Mouse (Mus musculus) stomach, postnatal 0 days (tissue): ENCODE data around the gene Ugt1a6a. TPM values are rescaled to one million over a fixed set of nuclear protein-coding genes. Genes with fewer than 3 reads are reported as not detected.

ENCODE experiments used
- ATAC-seq: fragments of 200-750 bp; cut with Nextera tagmentation; 2 replicates; pipeline ENCODE4 v1.8.0; 2017; ENCODE audit not compliant: low FRiP score, low TSS enrichment
- DNase-seq: peaks from one replicate; pipeline ENCODE4 v3.0.0-alpha.2; 2016; ENCODE audit warnings: low spot score
- H3K27ac ChIP-seq: fragments of 300-500 bp; sonication (generic); replicated peaks from 2 replicates; pipeline ENCODE4 v1.5.1; 2014; ENCODE audit warnings: mild to moderate bottlenecking, control low read depth
- H3K27me3 ChIP-seq: fragments of 300-500 bp; sonication (generic); 2 replicates; pipeline ENCODE4 v1.6.1; 2014; ENCODE audit warnings: low read length; ENCODE audit not compliant: control insufficient read depth, insufficient read depth
- H3K36me3 ChIP-seq: fragments of 300-500 bp; sonication (generic); 2 replicates; pipeline ENCODE4 v1.6.1; 2014; ENCODE audit warnings: low read length, mixed read lengths; ENCODE audit not compliant: control insufficient read depth, insufficient read depth
- H3K4me1 ChIP-seq: fragments of 300-500 bp; sonication (generic); replicated peaks from 2 replicates; pipeline ENCODE4 v1.6.1; 2014; ENCODE audit warnings: antibody characterized with exemption; ENCODE audit not compliant: control insufficient read depth, insufficient read depth
- H3K4me2 ChIP-seq: fragments of 300-500 bp; sonication (generic); replicated peaks from 2 replicates; pipeline ENCODE4 v1.6.1; 2014; ENCODE audit warnings: low read depth, mild to moderate bottlenecking, control low read depth, moderate library complexity
- H3K4me3 ChIP-seq: fragments of 300-500 bp; sonication (generic); 2 replicates; pipeline ENCODE4 v1.5.1; 2014; ENCODE audit warnings: low read depth, low read length, control low read depth
- H3K9ac ChIP-seq: fragments of 300-500 bp; sonication (generic); 2 replicates; pipeline ENCODE4 v1.6.1; 2014; ENCODE audit warnings: mild to moderate bottlenecking, low read length, control low read depth, mixed read lengths
- H3K9me3 ChIP-seq: fragments of 300-500 bp; sonication (generic); 2 replicates; pipeline ENCODE4 v1.6.1; 2016; ENCODE audit warnings: low read length; ENCODE audit not compliant: control insufficient read depth
- CTCF ChIP-seq: IDR thresholded peaks from 2 replicates; pipeline ENCODE4 v1.5.1; 2016; ENCODE audit warnings: antibody characterized with exemption, low read depth, mild to moderate bottlenecking, moderate library complexity
- EP300 ChIP-seq: optimal IDR thresholded peaks from 2 replicates; pipeline ENCODE3; 2016; ENCODE audit warnings: antibody characterized with exemption
- WGBS: fragments of 180-500 bp; shearing (Covaris S2); extraction: QIAGEN DNeasy Blood & Tissue Kit; methylation state at CpG from one replicate; pipeline ENCODE4 v1.1.7; 2014; 5-methylcytosine and 5-hydroxymethylcytosine counted together
- polyA plus RNA-seq: library from polyadenylated mRNA; unstranded; fragments of >200 nt; fragmentation: Nextera tagmentation; extraction: Ambion mirVana; gene quantifications from 2 replicates; pipeline ENCODE4 v1.2.1, GENCODE M21; 2015

Ugt1a6a gene
- polyA plus RNA-seq, 1 experiment from 2014 or later, result 56.5 TPM

- H3K9ac ChIP-seq, result peak overlapping the region; percentile 5; the same call in 1 of the 2 replicates
- ATAC-seq (no peak), DNase-seq (no peak)
- no peaks in the 10 kb centered on the region for H3K9me3 ChIP-seq
- WGBS, result 76% methylated on average over 4 of the region's 4 CpGs
- H3K4me2 ChIP-seq, result no peak overlapping the region
- H3K4me3 ChIP-seq, result no peak overlapping the region
- no peak overlapping the region for H3K27ac ChIP-seq
- TF ChIP-seq CTCF (no peak), EP300 (no peak)
- H3K27me3 ChIP-seq, result no peaks in the 10 kb centered on the region
- H3K36me3 ChIP-seq, result peaks cover 98% of the 10 kb centered on the region
- peaks cover 15% of the 10 kb centered on the region for H3K4me1 ChIP-seq
Measured at GRCm38 (mm10) chr1:88264869-88265240, 130.2 kb downstream of the Ugt1a6a start.

- H3K27ac ChIP-seq, result no peak overlapping the region
- no peaks in the 10 kb centered on the region for H3K27me3 ChIP-seq
- H3K4me2 ChIP-seq, result no peak overlapping the region
- peaks cover 89% of the 10 kb centered on the region for H3K36me3 ChIP-seq
- TF ChIP-seq EP300 (no peak), CTCF (no peak)
- 90% methylated on average over 13 of the region's 13 CpGs for WGBS
- H3K9me3 ChIP-seq, result no peaks in the 10 kb centered on the region
- no peak overlapping the region for H3K4me3 ChIP-seq
- DNase-seq (no peak), ATAC-seq (no peak)
- peaks cover 10% of the 10 kb centered on the region for H3K4me1 ChIP-seq
- no peak overlapping the region for H3K9ac ChIP-seq
Measured at GRCm38 (mm10) chr1:88266123-88266522, 131.5 kb downstream of the Ugt1a6a start.

- no peak overlapping the region for H3K4me2 ChIP-seq
- H3K27ac ChIP-seq, result no peak overlapping the region
- no peaks in the 10 kb centered on the region for H3K4me1 ChIP-seq
- 0 out of 2 replicates have a peak overlapping the region, but pooled peaks have one; percentile 2 for H3K9ac ChIP-seq
- WGBS, result 89% methylated on average over 6 of the region's 6 CpGs
- no peaks in the 10 kb centered on the region for H3K27me3 ChIP-seq
- no peaks in the 10 kb centered on the region for H3K9me3 ChIP-seq
- no peak overlapping the region for H3K4me3 ChIP-seq
- TF ChIP-seq EP300, result no peak
- TF ChIP-seq CTCF, result no peak
- DNase-seq (no peak), ATAC-seq (peak; percentile 4)
- H3K36me3 ChIP-seq, result peaks cover 85% of the 10 kb centered on the region
Measured at GRCm38 (mm10) chr1:88267489-88267888, 132.9 kb downstream of the Ugt1a6a start.

GRCm38 (mm10) chr1:88268070-88268469 is 133.5 kb downstream of the Ugt1a6a start:
- H3K27me3 ChIP-seq, result no peaks in the 10 kb centered on the region
- DNase-seq, result no peak
- no peak; the same call in 1 of the 2 replicates for ATAC-seq
- H3K4me3 ChIP-seq, result no peak overlapping the region
- no peak overlapping the region for H3K27ac ChIP-seq
- TF ChIP-seq CTCF (no peak), EP300 (no peak)
- 86% methylated on average over 6 of the region's 6 CpGs for WGBS
- H3K36me3 ChIP-seq, result peaks cover 84% of the 10 kb centered on the region
- no peak overlapping the region for H3K4me2 ChIP-seq
- H3K9me3 ChIP-seq, result no peaks in the 10 kb centered on the region
- H3K9ac ChIP-seq, result no peak overlapping the region
- H3K4me1 ChIP-seq, result no peaks in the 10 kb centered on the region

Other genes with a start within 250 kb of the Ugt1a6a start
- 10.4 and 10.7 TPM in 2 replicates for gene Usp40, start 126.3 kb upstream of the Ugt1a6a start, polyA plus RNA-seq
- gene Ugt1a10, start 79.4 kb upstream of the Ugt1a6a start, polyA plus RNA-seq, result not detected in 2 replicates
- gene Ugt1a9, start 64.0 kb upstream of the Ugt1a6a start, polyA plus RNA-seq, result 0.65 and 1.4 TPM in 2 replicates
- not detected in 2 replicates for gene Ugt1a8, start 47.0 kb upstream of the Ugt1a6a start, polyA plus RNA-seq
- gene Ugt1a7c, start 39.7 kb upstream of the Ugt1a6a start, polyA plus RNA-seq, result 33.9 and 40.4 TPM in 2 replicates
- 5.2 and 6.7 TPM in 2 replicates for gene Ugt1a6b, start 31.6 kb upstream of the Ugt1a6a start, polyA plus RNA-seq
- gene Ugt1a5, start 31.2 kb downstream of the Ugt1a6a start, polyA plus RNA-seq, result not detected in 2 replicates
- 0.12 TPM in 1 of 2 replicates, not detected in the other for gene Ugt1a2, start 65.8 kb downstream of the Ugt1a6a start, polyA plus RNA-seq
- 7.2 and 8.2 TPM in 2 replicates for gene Dnajb3, start 71.0 kb downstream of the Ugt1a6a start, polyA plus RNA-seq
- 23.6 and 24.8 TPM in 2 replicates for gene Ugt1a1, start 77.2 kb downstream of the Ugt1a6a start, polyA plus RNA-seq
- 0.54 and 0.84 TPM in 2 replicates for gene Mroh2a, start 92.2 kb downstream of the Ugt1a6a start, polyA plus RNA-seq
- gene Hjurp, start 142.8 kb downstream of the Ugt1a6a start, polyA plus RNA-seq, result 30.0 and 34.1 TPM in 2 replicates
- 0.02 and 0.06 TPM in 2 replicates for gene Trpm8, start 142.9 kb downstream of the Ugt1a6a start, polyA plus RNA-seq